Mouse (Mus musculus): ENCODE measurements around the gene Gm2075. TPM values are rescaled to one million over a fixed set of nuclear protein-coding genes. Genes with fewer than 3 reads are reported as not detected.
"Not testable (repeated sequence)": the region's sequence is repeated elsewhere in the genome, so short reads cannot be mapped to it uniquely, and the experiment has no call there.

The Gm2075 gene
- polyA plus RNA-seq (2011; ENCODE audit: insufficient read length, low read depth, missing spikeins), result not detected in 2 replicates

DNA sequence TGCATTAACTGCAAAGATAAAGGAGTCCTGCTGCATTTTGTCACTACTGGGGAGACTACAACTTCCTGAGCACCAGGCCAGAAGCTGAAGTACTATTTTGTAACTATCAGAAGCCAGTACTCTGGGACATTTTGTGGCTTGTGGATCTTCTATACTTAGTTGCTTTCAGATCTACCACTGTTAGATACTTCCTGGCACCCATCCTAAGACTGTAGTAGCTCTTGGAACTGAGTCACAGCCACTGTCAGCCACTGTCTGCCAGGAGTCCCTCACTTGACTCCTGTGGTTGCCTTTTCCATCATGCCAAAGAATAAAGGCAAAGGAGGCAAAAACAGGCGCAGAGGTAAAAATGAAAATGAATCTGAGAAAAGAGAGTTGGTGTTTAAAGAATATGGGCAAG lies at the start of gene Gm2075:
TSS of gene Gm2075 (plus strand) at position 301 of the 400 bp plus-strand sequence.
- not testable (repeated sequence) for H3K4me1 ChIP-seq (ENCODE audit: control insufficient read depth, insufficient read depth, low read length); H3K4me3 ChIP-seq (ENCODE audit: insufficient read depth, low read length); H3K27ac ChIP-seq (ENCODE audit: insufficient read depth, low read length)

DNA sequence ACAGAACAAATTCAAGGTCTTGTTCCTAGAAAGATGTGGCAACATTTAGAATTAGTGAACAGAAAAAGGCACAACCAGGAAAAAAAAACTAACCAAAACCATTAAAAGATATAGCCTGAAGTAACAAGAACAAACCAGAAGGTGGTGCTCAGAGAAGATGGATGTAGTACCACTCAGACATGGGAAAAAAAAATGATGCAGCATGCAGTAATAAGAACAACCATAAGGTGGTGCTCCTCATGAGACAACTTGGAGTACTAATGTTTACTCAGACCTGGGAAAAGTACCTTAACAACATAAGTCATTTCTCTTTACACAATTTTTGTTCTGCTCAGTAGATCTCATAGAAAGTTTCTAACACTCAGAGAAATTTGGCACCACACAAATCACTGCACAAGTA lies 27.6 kb upstream of the Gm2075 start:
- H3K4me3 ChIP-seq (ENCODE audit: insufficient read depth, low read length); H3K4me1 ChIP-seq (ENCODE audit: control insufficient read depth, insufficient read depth, low read length); H3K27ac ChIP-seq (ENCODE audit: insufficient read depth, low read length): not testable (repeated sequence)

DNA sequence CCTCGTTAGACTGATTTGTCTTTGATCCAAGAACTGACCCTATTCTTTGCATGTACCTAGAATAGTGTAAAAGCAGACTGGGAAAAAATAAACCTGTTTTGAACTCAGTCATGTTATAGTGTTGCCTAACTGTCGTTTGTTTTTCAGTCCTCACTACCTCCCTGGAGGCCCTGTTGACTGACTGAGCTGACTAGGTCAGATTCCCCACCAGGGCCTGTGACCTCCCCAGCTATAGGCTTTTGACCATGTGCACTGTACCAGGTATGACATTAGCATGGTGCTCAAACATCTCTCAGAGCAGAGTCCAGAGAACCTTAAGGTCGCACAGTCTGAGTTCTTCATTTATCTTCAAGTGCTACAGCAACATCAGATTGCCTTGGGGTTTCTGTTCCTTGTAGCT lies 7.5 kb upstream of the Gm2075 start:
- not testable (repeated sequence) for H3K27ac ChIP-seq (ENCODE audit: insufficient read depth, low read length); H3K4me3 ChIP-seq (ENCODE audit: insufficient read depth, low read length); H3K4me1 ChIP-seq (ENCODE audit: control insufficient read depth, insufficient read depth, low read length)

DNA sequence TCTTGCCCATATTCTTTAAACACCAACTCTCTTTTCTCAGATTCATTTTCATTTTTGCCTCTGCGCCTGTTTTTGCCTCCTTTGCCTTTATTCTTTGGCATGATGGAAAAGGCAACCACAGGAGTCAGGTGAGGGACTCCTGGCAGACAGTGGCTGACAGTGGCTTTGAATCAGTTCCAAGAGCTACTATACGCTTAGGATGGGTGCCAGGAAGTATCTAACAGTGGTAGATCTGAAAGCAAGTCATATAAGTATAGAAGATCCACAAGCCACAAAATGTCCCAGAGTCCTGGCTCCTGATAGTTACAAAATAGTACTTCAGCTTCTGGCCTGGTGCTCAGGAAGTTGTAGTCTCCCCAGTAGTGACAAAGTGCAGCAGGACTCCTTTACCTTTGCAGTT lies 7.0 kb downstream of the Gm2075 start, which contains the start of gene Gm6803:
TSS of gene Gm6803 (minus strand) at position 101 of the 400 bp plus-strand sequence.
- H3K27ac ChIP-seq (ENCODE audit: insufficient read depth, low read length); H3K4me1 ChIP-seq (ENCODE audit: control insufficient read depth, insufficient read depth, low read length); H3K4me3 ChIP-seq (ENCODE audit: insufficient read depth, low read length): not testable (repeated sequence)

DNA sequence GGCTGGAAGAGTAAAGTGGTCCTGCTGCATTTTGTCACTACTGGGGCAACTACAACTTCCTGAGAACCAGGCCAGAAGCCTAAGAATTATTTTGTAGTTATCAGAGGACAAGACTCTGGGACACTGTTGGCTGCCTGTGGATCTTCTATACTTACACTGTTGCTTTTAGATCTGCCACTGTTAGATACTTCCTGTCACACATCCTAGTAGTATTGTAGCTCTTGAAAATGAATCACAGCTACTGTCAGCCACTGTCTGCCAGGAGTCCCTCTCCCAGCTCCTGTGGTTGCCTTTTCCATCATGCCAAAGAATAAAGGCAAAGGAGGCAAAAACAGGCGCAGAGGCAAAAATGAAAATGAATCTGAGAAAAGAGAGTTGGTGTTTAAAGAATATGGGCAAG lies 15.1 kb downstream of the Gm2075 start, which contains the start of gene Gm2056:
TSS of gene Gm2056 (plus strand) at position 301 of the 400 bp plus-strand sequence.
- H3K4me1 ChIP-seq (ENCODE audit: control insufficient read depth, insufficient read depth, low read length); H3K4me3 ChIP-seq (ENCODE audit: insufficient read depth, low read length); H3K27ac ChIP-seq (ENCODE audit: insufficient read depth, low read length): not testable (repeated sequence)

DNA sequence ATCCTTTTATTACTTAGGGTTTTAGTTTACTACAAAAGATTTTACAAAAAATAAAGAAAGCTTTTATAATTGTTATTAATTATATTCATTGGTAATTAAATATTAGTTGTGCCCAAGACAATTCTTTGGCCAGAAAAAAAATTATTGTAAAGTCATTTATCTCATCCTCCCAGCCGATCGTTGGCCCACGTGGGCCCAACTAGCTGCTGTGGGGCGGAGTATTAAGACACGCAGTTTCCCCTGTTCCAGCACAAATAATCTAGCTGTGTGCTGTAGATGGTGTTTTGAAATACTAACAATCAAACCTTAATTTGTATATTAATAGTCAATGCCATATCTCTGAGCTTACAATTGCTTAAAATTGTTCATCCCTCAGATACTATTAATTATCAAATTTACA lies 20.6 kb downstream of the Gm2075 start:
- not testable (repeated sequence) for H3K4me1 ChIP-seq (ENCODE audit: control insufficient read depth, insufficient read depth, low read length); H3K4me3 ChIP-seq (ENCODE audit: insufficient read depth, low read length); H3K27ac ChIP-seq (ENCODE audit: insufficient read depth, low read length)

DNA sequence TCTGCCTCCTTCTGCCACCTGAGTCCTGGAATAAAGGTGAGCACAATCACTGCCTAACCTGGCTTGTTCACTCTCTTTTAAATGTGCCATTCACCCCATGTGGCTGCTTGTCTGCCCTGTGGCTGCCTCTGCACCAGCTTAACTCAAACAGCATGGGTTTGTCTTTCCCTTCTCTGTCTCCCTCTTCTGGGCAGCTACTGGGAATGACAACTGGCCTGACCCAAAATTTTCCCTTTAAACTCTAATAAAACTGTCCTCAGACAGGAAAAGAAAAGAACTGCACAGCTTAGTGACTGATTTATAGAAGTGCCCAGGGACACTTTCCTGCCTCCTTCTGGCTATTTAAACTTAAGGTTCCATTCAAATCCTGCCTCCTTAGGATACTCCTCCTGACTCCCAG lies 27.4 kb downstream of the Gm2075 start:
- not testable (repeated sequence) for H3K27ac ChIP-seq (ENCODE audit: insufficient read depth, low read length); H3K4me1 ChIP-seq (ENCODE audit: control insufficient read depth, insufficient read depth, low read length); H3K4me3 ChIP-seq (ENCODE audit: insufficient read depth, low read length)

DNA sequence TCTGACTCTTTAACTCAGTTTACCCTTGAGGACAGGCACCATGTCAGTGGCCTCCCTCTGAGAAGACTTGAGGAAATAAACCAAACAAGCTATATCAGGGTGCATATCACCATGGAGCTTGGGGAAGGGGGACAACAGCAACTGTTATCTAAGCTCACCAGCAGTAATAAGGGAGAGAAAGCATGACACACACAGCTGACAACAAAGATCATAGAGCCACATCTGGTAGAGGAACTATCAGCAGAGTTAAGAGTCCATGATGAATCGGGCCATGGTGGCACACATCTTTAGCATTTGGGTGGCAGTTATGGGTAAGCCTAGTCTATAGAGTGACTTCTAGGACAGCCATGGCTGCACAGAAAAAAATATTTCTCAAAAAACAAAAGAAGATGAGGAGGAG lies 28.1 kb downstream of the Gm2075 start:
- not testable (repeated sequence) for H3K4me1 ChIP-seq (ENCODE audit: control insufficient read depth, insufficient read depth, low read length); H3K4me3 ChIP-seq (ENCODE audit: insufficient read depth, low read length); H3K27ac ChIP-seq (ENCODE audit: insufficient read depth, low read length)

DNA sequence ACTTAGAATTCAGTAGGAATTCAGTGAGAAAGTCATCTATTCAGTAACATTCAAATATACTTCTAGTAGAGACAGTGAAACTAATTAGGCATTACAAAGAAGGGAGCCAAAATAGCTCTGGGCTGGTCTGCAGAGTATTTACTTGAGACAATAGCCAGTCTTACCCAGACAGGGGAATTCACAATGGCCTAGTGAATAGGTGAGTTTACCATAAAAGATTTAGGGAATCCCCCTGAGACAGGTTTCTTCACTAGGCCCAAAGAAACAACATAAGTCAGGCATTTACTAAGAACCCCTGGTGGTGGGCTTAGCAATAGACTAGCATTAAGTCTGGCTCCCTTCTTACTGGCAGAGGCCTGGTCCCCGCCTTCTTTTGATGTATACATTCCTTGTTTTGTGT lies 33.6 kb downstream of the Gm2075 start:
- H3K27ac ChIP-seq (ENCODE audit: insufficient read depth, low read length); H3K4me1 ChIP-seq (ENCODE audit: control insufficient read depth, insufficient read depth, low read length); H3K4me3 ChIP-seq (ENCODE audit: insufficient read depth, low read length): not testable (repeated sequence)

Other genes starting within 250 kb of the Gm2075 start
- not detected in 2 replicates for gene Gm21319, start 236.1 kb upstream of the Gm2075 start, polyA plus RNA-seq (2011; ENCODE audit: insufficient read length, low read depth, missing spikeins)
- not detected in 2 replicates for gene Gm21936, start 216.3 kb upstream of the Gm2075 start, polyA plus RNA-seq (2011; ENCODE audit: insufficient read length, low read depth, missing spikeins)
- gene BB287469, start 195.3 kb upstream of the Gm2075 start, polyA plus RNA-seq (2011; ENCODE audit: insufficient read length, low read depth, missing spikeins), result not detected in 2 replicates
- not detected in 2 replicates for gene Gm2001, start 169.5 kb upstream of the Gm2075 start, polyA plus RNA-seq (2011; ENCODE audit: insufficient read length, low read depth, missing spikeins)
- gene Gm2016, start 137.8 kb upstream of the Gm2075 start, polyA plus RNA-seq (2011; ENCODE audit: insufficient read length, low read depth, missing spikeins), result not detected in 2 replicates
- not detected in 2 replicates for gene Gm2022, start 116.5 kb upstream of the Gm2075 start, polyA plus RNA-seq (2011; ENCODE audit: insufficient read length, low read depth, missing spikeins)
- not detected in 2 replicates for gene Gm2035, start 92.0 kb upstream of the Gm2075 start, polyA plus RNA-seq (2011; ENCODE audit: insufficient read length, low read depth, missing spikeins)
- not detected in 2 replicates for gene Gm2042, start 57.8 kb upstream of the Gm2075 start, polyA plus RNA-seq (2011; ENCODE audit: insufficient read length, low read depth, missing spikeins)
- gene Gm6803, start 6.9 kb downstream of the Gm2075 start, polyA plus RNA-seq (2011; ENCODE audit: insufficient read length, low read depth, missing spikeins), result not detected in 2 replicates
- not detected in 2 replicates for gene Gm2056, start 15.2 kb downstream of the Gm2075 start, polyA plus RNA-seq (2011; ENCODE audit: insufficient read length, low read depth, missing spikeins)
- gene Gm16368, start 71.8 kb downstream of the Gm2075 start, polyA plus RNA-seq (2011; ENCODE audit: insufficient read length, low read depth, missing spikeins), result not detected in 2 replicates
- not detected in 2 replicates for gene Gm10436, start 170.3 kb downstream of the Gm2075 start, polyA plus RNA-seq (2011; ENCODE audit: insufficient read length, low read depth, missing spikeins)
- not detected in 2 replicates for gene Gm8332, start 238.3 kb downstream of the Gm2075 start, polyA plus RNA-seq (2011; ENCODE audit: insufficient read length, low read depth, missing spikeins)

Data from embryonic fibroblast, embryonic 13.5 days (primary cell).